Mouse (Mus musculus) large intestine, adult 2 months (tissue): Measurements from ENCODE around the gene Rcan2. TPM values are rescaled to one million over a fixed set of nuclear protein-coding genes. Genes with fewer than 3 reads are reported as not detected.
"Not testable (repeated sequence)": the region's sequence is repeated elsewhere in the genome, so short reads cannot be mapped to it uniquely, and the experiment has no call there.

Experiments
- DNase-seq: peaks from one replicate; pipeline ENCODE4 v3.0.0-alpha.2; 2012; ENCODE audit warnings: low read depth, low spot score
- WGBS: fragments of 180-500 bp; shearing (Covaris S2); methylation state at CpG from one replicate; pipeline ENCODE4 v1.1.7; 2018; 5-methylcytosine and 5-hydroxymethylcytosine counted together
- polyA plus RNA-seq: library from polyadenylated mRNA; depleted of rRNA; stranded (reverse); fragments of >200 nt; gene quantifications from 2 replicates; pipeline ENCODE4 v1.2.3, GENCODE M21; 2012

The Rcan2 gene
- polyA plus RNA-seq, 1 experiment = 0.72 TPM

DNA sequence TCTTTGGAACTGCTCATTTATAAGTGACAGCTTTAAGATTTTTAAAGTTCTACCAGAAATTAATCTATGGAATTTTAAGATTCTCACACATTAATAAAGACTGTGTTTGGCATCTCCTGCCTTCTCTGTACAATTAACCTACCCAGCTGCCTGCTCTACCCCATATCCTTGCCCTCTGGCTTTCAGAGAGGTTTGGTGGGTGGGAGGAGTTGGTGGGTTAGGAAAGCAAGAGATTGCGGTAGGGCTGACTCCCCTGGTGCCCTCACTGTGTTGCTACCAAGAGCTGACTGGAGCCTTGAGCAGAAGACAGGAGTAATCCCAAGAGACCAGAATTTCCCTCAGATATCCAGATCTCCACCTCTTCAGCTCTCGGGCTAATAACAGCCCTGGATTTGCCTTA is 21.5 kb downstream of the Rcan2 start:
- WGBS = 87% methylated on average over 2 of the region's 2 CpGs
- DNase-seq = no peak

DNA sequence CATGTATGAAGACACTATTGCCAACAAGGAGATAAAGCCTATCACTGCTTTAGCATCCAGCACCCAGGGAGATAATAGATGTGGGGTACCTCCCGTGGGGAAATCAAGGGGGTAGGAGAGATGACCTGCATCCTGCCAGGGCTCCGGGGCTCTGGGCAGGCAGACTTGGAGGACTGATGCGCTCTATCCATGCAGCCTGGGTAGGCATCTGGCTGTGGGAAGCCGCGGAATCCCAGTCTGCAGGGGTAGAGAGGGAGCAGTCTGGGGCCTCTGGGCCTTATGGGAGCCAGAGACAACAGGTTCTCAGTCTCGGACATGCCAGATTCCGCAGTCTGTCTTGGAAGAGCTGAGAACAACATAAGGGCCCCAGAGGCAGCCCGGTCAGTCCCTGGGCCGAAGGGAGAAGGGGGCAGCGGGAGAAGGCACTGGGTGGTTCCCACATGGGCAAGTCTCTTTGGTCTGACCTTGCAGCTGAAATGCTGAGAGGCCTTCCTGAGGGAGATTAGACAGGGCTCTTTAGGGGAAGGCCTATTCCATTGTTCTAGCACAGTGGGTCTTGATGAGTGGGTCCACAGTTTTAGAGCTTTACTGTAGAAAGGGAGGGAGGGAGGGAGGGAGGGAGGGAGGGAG is 23.7 kb downstream of the Rcan2 start:
- DNase-seq = no peak
- 87% methylated on average over 10 of the region's 10 CpGs for WGBS

DNA sequence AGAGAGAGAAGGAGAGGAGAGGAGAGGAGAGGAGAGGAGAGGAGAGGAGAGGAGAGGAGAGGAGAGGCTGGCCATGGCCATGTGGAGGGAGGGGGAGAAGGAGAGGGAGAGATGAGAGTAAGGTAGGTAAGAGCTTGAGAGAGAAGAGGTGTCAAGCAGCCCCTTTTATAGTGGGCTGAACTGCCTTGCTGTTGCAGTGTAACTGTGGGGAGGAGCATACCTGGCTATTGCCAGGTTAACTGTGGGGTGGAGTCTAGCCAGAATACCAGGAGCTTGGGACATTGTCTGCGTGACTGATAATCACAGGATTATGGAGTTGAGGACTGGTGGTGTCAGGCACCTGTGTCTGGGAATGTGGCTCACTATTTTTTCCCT is 24.2 kb downstream of the Rcan2 start:
- 26% methylated on average over 1 of the region's 1 CpGs for WGBS
- DNase-seq = not testable (repeated sequence)

DNA sequence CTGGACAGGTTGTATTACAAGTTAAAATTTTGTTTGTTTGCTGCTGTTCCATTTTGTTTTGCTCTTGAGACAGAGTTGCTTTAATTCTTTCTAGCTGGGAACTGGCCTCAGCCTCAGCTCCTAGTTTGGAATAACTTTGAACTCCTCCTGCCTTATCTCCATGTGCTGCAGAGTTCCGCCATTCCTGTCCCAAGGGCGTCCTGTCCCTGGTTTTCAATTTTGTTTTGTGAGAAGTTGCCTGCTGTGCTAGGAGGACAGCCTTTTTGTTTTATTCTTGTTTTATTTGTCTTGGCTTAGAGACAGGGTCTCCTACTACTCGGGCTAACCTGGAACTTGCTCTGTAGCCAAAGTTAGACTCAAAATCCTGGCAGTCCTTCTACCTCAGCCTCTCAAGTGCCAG is 26.1 kb downstream of the Rcan2 start:
- DNase-seq = no peak
- WGBS = 59% methylated on average over 3 of the region's 3 CpGs

DNA sequence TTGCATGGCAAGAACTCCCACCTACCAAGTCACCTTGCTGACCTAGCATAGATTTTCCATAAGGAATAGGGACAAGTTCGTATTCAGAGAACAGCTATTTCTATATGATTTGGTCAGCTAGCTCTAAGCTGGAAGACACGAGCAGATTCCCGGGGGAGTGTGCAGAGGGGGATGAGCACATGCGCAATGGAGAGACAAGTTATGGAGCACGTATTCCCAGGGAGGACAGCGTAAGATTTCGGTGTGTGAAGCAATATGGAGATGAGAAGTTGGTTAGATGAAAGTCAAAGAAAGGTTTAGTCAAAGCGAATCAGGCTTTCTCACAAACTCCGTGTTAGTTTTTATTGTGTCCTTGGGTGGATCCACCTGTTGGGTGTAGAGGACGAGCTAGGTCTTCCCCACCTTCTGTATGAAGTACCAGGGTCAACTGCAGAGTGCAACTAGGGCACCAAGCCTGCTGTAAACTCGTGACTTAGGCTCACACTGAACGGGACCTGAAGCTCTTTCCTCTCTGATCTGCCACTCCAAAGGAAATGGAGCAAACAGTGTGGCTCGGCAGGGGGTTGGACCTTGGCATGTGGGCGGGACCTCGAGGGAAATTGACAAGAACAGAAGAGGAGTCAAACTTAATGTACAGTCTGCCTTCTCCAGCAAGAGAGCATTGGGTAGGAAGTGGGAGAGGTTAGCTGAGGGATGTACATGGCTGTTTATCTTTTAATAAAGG is 31.4 kb downstream of the Rcan2 start:
- 62% methylated on average over 15 of the region's 15 CpGs for WGBS
- no peak for DNase-seq

DNA sequence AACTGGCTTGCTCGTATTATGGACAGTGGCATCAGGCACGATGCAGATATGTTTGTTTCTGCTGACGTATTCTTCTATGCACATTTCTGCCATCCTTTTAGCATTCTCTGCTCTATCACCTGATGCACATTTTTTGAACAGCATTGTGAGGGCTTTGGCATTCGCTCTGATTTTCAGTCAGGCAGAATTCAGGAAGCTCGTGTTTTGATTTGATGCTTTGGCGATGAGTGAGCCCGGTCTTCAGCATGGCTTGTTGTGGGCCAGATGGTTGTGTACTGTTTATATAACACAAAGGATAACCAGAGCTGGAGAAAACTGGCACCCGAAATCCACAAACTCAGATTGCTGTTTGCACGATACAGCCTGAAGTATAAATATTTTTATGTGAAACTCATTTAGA is 39.1 kb downstream of the Rcan2 start:
- 75% methylated on average over 9 of the region's 9 CpGs for WGBS
- DNase-seq = no peak

DNA sequence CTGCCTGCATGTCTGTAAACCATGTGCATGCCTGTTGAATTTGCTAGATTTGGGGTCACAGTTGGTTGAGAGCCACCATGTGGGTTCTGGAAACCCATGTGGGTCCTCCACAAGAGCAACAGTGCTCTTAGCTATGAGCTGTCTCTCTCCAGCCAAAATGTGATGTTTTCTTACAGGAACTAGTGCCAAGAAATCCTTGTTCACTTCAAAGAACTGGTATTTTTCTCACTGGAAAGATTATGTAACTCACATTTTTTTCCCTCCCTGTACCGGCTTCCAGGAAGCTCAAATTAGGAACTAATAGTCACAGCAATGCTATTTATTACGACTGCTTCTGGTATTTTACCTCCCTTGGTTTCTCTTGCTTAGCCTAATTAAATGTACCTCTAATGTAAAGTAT is 45.6 kb downstream of the Rcan2 start:
- WGBS = 58% methylated on average over 2 of the region's 2 CpGs
- no peak for DNase-seq

DNA sequence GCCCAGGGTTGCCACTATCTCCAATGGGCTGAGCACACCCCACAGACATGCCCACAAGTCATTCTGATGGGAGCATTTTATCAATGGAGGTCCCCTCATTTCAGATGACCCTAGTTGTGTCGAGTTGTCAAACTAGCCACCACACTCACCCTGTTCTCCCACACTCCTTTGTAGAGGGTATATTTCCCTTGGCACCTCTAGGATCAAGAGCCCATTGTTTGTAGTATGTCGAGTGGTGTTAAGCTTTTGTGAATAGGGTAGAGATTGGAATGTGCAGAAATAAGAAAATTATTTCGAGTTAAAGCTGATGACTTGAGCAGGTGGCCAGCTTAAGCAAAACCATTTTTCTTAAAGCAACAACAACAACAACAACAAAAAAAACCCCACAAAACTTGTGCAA is 47.8 kb downstream of the Rcan2 start:
- 70% methylated on average over 3 of the region's 3 CpGs for WGBS

DNA sequence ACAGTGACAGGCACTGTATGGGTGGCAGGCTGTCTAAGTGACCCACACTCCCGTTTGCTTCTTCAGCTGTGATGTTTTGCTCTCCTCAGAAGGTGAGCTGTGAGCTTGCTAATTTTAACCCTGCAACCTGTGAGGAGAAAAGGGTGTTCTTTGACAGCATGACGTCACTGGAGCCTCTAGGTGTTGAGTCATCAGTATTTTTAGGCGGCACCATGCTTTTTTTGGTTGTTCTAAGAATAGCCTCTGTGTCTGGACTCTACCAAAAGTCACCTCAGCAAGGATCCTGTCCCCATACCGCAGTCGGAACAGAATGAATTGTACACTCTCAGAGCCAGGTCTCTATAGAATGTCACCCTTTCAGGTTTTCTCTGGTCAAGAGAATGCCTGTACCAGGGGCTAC is 54.0 kb downstream of the Rcan2 start:
- DNase-seq = no peak
- WGBS = 74% methylated on average over 5 of the region's 5 CpGs

More for the DNA sequence above, 47.8 kb downstream of the Rcan2 start:
- no peak for DNase-seq

DNA sequence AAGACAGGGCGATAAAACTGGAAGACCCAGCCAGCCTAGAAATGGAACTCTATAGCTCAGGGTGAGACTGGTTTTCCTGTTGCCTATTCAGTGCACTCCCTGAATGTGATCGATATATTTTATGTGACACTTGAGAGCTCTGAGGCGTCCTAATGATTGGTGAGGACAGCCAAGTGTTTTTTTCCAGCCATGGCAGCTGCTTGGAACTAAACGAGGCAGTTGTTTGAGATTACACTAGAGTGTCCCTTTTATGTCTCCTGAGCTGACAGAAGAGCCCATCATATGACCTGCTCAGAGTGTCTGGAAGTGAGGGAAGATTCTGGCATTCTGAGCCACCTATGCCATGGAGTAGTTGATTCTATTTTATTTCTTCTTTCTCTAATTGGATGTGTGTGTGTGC is 54.9 kb downstream of the Rcan2 start:
- WGBS = 62% methylated on average over 4 of the region's 4 CpGs
- no peak for DNase-seq

DNA sequence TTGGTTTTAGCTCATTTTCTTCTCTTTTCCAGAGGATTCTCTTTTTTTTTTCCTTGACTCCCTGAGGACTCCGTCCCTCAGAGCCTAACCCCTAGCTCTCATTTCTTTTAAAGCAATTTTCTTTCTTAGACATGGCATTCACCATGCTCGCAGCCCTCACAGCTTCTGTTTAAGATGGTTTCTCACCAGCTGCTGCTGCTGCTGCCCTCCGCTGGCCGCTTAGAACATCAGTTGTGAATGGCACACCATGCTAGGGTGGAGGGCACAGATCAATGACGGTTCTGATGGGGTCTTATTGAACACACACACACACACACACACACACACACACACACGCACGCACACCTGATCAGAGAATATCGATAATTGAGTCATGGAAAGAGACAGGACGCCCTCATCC is 67.7 kb downstream of the Rcan2 start:
- DNase-seq = no peak
- WGBS = 89% methylated on average over 9 of the region's 9 CpGs

DNA sequence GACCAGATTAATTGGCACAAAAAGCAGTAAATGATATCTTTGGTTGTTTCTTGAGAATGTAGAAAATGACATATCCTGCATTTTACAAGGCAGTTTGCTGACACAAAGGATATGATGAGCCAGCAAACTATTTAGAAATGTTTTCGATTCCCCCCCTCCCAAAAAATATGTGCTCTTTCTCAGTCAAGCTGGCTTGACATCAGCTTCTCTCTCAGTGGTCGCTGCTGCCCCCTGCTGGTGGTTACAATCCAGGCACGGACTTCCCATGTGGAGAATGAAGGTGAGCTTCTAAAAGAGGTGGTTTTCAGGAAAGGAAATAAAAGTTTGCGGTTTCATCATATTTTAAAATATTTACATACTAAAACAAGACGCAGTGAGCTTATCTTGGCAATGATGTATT is 68.5 kb downstream of the Rcan2 start:
- peak; percentile 24 for DNase-seq
- 10% methylated on average over 5 of the region's 5 CpGs for WGBS

DNA sequence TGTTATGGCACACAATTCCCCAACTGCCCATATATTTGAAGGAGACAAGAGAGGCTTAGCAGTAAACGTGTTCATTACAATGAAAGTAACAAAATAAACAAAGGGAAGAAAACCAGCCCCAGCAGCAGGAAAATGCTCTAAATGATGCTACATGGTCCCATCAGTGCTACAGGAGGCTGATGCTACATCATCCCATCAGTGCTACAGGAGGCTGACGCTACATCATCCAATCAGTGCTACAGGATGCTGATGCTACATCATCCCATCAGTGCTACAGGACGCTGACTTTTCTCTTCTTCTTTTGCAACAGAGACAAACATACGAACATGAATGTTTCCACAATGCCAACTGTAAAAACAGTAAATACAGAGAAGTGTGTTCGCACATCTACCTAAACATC is 73.3 kb downstream of the Rcan2 start:
- DNase-seq = no peak
- whole genome bisulfite sequencing = 72% methylated on average over 5 of the region's 5 CpGs

DNA sequence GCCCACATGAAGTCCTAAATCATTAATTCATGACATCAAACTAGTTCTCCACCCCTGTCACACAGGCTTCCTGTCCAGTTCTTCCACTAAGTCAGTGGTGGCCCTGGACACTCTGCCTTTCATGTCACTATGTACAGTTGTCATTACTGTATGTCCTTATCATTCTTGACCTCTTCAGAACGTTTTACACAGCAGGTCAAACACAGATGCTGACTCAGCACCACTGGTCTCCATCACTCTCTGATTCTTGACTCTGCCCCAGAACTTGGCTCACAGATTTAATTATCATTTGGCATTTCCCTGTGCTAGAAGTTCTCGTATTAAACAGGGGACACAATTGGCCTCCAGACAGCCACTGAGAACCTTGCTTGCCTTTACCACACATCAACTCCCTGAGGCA is 76.3 kb downstream of the Rcan2 start:
- no peak for DNase-seq
- WGBS = 37% methylated on average over 2 of the region's 2 CpGs

DNA sequence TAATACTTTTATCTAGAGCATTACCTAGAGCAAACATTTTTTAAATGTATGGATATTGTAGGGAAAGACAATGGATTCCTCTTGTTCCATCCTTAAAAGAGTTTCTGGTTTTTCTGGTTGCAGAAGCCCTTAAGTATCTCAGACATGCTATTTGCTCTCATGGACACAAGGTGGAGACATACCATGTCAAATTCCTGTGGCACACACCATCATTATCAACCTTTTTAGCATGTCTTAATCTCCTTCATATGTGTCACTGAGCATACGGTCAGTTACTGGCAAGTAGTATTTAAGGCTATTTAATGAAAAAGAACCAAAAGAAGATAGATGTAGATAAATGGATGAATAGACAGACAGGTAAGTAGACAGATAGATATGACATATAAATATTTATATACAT is 81.9 kb downstream of the Rcan2 start:
- no peak for DNase-seq
- WGBS = 2% methylated on average over 1 of the region's 1 CpGs

DNA sequence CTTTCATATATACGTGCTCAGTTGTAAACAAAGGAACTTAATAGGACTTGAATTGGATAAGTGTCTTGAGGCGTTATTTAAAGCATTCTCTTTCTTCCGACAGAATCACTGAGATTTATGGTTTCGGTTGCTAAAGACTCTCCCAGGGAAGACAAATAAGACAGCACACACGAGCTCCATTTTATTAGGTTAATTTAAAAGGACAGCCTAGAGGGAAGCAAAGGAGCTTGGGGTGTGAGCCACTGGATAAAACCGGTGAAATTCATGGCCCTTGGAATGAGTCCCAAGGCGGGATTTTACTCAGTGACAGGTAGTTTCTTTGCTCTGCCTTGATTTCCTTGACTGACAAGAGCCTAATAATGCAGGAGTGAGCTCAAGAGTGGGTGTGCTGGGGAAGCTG is 85.1 kb downstream of the Rcan2 start:
- no peak for DNase-seq
- 19% methylated on average over 7 of the region's 7 CpGs for WGBS

DNA sequence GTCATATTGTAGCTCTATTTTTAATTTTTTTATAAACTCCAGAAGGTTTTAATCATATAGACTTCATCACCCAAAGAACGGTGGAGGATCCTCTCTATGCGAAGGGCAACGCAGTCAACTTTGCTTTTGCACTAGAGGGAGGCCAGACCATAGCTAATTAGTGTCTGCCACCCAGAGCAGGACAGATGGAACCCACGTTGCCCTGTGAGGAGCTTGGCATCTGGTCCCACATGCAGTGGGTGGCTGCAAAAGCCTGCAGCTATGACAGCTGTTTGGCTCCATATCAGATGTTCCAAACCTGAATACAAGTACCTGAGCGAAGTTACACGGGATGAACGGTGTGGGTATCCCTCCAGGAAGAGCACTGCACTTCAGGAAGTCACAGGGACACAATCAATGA is 86.8 kb downstream of the Rcan2 start:
- WGBS = 77% methylated on average over 7 of the region's 7 CpGs

DNA sequence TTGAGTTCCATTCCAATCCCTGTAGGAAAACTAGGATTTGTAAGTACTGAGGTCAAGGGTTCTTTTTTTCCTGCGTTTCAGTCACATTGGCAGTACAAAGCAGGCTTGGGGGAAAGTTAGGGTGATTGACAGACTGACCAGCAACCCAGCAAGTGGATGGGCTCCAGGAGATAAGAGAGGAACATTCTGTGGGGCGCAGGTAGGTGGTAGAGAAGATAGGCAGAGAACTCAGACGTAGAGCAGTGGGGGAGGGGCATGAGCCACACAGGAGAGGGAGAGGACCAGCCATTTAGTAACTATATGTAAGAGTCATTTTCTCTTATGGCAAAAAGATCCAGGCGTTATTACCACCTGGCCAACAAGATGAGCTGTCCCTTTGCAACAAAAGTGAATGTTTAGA is 96.2 kb downstream of the Rcan2 start:
- no peak for DNase-seq
- 80% methylated on average over 4 of the region's 4 CpGs for WGBS

More for the DNA sequence above, 86.8 kb downstream of the Rcan2 start:
- no peak for DNase-seq

DNA sequence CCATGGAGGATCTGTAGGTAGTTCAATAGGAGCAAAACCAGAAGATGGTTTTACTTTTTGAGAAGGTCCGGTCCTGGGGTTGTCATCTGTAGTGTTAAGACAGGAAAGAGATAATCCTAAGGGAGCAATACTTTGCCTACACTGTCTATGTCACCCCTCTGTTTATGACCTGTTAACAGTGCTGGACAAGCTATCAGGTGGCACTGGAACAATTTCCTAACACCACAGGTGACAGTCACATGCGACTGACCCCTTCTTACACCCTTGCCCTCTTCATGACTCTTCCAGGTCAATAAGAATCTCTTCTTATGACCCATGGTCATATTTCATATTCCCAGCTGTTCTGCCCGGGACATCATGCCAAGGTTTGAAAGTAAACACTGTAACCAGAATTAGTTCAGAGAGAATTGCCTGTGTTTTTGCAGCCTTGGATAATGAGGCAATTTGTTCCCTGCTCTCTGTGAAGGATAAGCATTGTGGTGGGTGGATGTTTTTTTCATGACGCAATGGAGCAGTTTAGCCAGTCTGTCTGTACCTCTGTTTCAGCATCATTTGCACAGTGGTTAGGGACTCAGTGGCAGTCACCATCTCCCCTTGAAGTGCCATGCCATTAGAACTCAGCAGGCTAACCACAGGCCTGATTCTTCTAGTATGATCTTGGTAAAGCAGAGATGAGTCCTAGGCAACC is 98.4 kb downstream of the Rcan2 start:
- no peak for DNase-seq

DNA sequence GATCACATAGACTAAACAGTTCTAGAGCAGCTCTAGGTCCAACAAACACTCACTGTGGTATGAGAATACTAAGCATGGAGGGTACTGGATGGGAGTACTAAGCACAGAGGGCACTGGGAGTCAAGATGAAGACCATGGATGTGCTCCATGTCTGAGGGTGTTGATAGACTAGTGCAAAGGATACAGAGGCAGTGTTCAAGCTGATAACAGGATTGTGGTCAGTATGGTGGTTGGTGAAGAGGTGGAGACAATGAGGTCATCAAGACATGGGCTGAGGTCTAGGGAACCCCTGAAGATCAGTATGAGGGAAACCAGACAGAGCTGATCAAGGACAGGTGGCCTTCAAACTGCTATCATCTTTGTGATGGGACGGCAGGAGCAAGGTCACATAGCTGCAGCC is 99.0 kb downstream of the Rcan2 start:
- no peak for DNase-seq
- WGBS = 62% methylated on average over 1 of the region's 1 CpGs

More for the DNA sequence above, 98.4 kb downstream of the Rcan2 start:
- WGBS = 61% methylated on average over 4 of the region's 4 CpGs

DNA sequence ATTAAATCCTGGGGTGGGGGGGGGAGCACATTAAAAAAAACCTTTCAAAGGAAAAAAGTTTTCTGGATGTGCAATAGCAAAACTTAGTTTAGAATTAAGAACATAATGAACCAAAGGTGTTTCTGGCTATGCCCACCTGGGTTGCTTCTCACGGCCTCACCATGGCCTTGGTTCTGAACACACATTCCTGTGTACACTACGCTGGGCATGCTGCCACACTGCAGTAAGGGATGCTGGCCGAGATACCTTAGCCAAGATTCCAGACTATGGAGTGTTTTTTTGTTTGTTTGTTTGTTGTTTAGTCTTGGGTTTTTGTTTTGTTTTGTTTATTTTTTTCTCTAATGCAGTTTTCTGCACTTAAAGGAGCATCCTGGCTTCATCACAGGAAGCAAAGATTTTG is 100.3 kb downstream of the Rcan2 start:
- WGBS = 75% methylated on average over 3 of the region's 3 CpGs

More for the DNA sequence above, 100.3 kb downstream of the Rcan2 start:
- no peak for DNase-seq
